Mouse (Mus musculus) kidney, postnatal 14 days (tissue): Measurements from ENCODE around the gene Gm8180.
"Not testable (repeated sequence)": the region's sequence is repeated elsewhere in the genome, so short reads cannot be mapped to it uniquely, and the experiment has no call there.

Source experiments
- DNase-seq: peaks from one replicate; pipeline ENCODE4 v3.0.0; 2022; ENCODE audit warnings: mixed read lengths

The Gm8180 gene

GRCm38 (mm10) chr14:43784645-43785044, at the start of gene Gm8180:
Gene Gm8180 (minus strand): TSS chr14:43784745.
- DNase-seq = not testable (repeated sequence)

GRCm38 (mm10) chr14:43830385-43830784, 45.8 kb upstream of the Gm8180 start:
- not testable (repeated sequence) for DNase-seq

- DNase-seq = not testable (repeated sequence)
Observed at GRCm38 (mm10) chr14:43824176-43824575, 39.6 kb upstream of the Gm8180 start.

DNA sequence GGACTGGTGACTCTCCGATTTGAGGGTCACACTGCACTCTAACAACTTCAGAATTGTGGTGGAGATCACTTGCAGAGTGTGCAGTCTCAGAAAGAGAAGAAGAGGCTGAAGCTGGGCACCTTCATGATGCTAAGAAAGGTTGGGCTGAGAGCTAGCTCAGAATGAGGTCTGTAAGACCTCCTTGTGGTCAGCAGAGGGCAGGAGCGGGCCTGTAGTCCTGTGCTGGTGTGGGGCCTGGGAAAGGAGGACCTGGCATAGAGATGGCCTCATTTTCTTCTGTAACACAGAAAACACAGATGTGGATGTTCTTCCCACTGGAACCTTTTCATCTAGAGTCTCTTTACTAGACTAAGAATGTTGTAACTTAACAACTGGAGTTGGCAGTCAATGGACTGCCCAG, 37.3 kb upstream of the Gm8180 start:
- DNase-seq = not testable (repeated sequence)

GRCm38 (mm10) chr14:43812458-43812857, 27.9 kb upstream of the Gm8180 start:
- DNase-seq = peak; percentile 8

DNA sequence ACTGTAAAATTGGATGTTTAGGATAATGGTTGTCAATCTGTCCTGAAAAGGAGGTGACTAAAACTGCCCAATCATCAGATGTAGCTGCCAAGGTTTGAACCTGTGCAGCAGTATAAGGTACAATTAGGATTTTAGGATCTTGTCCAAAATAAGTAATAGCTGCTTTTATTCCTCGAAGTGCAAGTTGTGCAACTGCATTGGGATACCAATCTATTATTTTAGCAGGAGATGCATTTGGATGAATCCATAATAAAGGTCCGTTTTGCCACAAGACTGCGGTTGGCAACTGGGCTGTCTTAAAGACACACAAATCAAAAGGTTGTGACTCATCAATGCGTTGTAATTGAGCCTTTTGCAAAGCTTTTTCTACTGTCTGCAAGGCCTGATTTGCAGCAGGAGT, 23.6 kb upstream of the Gm8180 start:
- not testable (repeated sequence) for DNase-seq

DNA sequence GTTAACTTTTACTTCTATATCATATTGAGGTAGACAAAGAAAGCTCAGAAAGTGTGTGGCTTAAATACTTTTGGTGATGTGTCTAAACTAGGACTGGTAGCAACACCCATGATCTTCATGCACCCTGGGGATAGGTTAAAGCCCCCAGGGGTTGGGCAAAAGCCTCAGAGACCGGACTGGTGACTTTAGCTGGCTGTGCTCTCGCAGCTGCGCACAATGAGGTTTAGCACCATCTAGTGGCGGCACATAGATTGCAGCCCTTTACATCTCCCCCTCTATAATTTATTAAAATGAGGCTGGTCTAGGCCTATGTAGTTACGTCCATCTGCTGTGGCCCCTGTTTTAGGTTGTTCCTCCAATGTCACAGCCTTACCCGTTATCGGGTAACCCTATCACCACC, 19.9 kb upstream of the Gm8180 start:
- not testable (repeated sequence) for DNase-seq

DNA sequence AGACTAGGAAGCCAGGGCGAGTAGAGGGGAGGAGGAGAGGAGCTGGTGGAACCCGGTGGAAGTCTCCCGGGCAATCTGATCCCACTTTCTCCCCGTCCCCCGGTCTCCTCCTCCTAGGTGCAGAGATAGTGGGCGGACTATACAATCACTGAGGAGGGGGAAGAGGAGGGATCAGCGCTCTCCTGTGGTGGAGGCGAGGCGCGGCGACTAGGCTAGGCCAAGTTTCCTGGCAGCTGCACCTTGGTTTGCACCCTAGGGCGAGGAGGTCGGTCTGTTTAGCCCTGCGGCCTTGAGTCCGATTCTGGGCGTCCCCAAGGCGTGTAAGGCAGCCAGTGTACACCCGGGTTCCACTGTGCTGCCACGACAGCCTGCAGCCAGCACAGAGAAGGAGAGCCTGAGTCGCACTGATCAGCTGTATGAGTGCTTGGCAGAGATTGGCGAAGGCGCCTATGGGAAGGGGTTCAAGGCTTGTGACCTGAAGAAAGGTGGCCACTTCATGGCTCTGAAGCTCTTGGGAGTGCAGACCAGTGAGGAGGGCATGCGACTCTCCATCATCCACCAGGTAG, 12.4 kb upstream of the Gm8180 start:
- not testable (repeated sequence) for DNase-seq

DNA sequence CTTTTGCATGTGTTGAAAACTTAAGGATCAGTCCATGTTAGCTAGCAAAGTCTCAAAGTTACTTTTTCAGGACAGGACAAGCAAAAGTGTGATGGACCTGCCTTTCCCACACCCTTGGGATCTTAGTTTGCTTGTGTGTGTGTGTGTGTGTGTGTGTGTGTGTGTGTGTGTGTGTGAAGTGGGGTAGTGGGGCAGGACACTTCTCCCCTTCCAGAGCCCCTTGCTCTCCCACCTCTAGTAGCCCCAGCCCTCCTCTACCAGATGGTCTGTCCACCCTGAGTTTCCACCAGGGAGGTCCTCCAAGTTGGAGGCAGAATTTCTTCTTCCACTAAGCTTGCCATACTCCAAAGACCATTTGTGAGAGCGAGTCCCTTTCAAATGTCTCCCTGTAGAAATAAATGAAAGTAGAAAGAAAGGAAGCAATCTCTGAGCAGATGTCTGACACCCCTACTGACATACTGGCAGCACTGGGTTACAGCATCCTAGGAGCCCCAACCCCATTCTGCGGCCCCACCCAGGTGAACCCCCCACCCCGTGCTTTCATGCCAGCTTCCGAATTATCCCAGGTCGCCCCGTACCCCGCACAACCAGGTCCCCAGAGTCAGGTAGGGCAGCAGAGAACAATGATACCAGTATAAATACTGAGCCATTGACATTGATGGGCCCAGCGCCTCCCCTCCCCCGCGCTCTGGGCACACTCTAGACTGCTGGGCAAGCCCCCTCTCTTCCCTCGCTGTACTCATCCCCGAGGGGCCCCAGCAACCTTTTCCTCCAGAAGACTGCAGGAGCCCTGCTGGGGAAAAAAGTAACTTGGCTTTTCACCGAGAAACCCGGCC, 11.7 kb upstream of the Gm8180 start:
- DNase-seq = no peak

- not testable (repeated sequence) for DNase-seq
Observed at GRCm38 (mm10) chr14:43793811-43794210, 9.3 kb upstream of the Gm8180 start.

DNA sequence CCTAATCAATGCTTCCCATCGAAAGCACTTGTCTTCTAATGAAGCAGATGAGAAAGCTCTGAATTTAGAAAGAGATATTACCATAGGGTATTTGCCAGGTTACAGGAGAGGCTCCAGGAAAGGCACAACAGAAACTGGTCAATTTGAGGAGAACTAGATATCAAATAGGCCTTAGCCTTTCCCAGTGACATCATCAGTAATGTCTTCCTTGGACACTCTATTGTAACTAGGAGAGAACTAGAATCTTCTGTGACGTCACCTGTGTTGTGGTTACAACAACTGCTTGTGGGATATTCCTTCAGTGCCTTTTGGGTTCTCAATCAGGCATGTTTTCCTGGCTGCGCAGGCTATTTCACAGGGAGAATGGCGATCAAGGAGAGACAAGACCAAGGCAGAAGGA, 37.0 kb downstream of the Gm8180 start, which contains the start of gene Gm6526:
Gene Gm6526, plus strand, starts transcription at position 301 of the 400 bp plus-strand sequence.
- DNase-seq = not testable (repeated sequence)
